ENCODE assay signal across 8 mouse cellular contexts in genomic region chr4:128957155-128957911, GRCm38 (mm10). TPM values are rescaled to one million over a fixed set of nuclear protein-coding genes. Genes with fewer than 3 reads are reported as not detected.
DNase-seq lines count a peak whose midpoint lies in the region; ATAC-seq and TF ChIP-seq lines count a peak whose summit lies in the region.

No protein-coding gene starts in this region.

- H3K4me1 ChIP-seq in embryonic facial prominence, embryonic 10.5 days = peaks cover 42% of the 10 kb centered on the region
- peaks cover 22% of the 10 kb centered on the region for H3K4me1 ChIP-seq in hindbrain, embryonic 16.5 days (ENCODE audit: control insufficient read depth, insufficient read depth, low read depth, low read length)
- H3K4me1 ChIP-seq in liver, embryonic 11.5 days (replicated peaks; ENCODE audit: control insufficient read depth, insufficient read depth, low read length) = peaks cover 4% of the 10 kb centered on the region; the same call in 1 of the 2 replicates
- peaks cover 13% of the 10 kb centered on the region for H3K4me1 ChIP-seq in neural tube, embryonic 12.5 days

- H3K4me2 ChIP-seq in hindbrain, embryonic 16.5 days (ENCODE audit: low read length) = no peak overlapping the region
- H3K4me2 ChIP-seq in liver, embryonic 11.5 days = no peak overlapping the region
- no peak overlapping the region for H3K4me2 ChIP-seq in neural tube, embryonic 12.5 days (replicated peaks)

- WGBS in embryonic facial prominence, embryonic 10.5 days = 54% methylated on average over 11 of the region's 11 CpGs
- 39% methylated on average over 11 of the region's 11 CpGs for WGBS in hindbrain, embryonic 16.5 days
- WGBS in liver, embryonic 11.5 days = 45% methylated on average over 11 of the region's 11 CpGs
- 44% methylated on average over 11 of the region's 11 CpGs for WGBS in neural tube, embryonic 12.5 days

- in situ Hi-C loops in Patski (cut with MboI; ENCODE audit: low pct_unique_long_range_greater_than_20kb) = loop anchor here (5.0 kb wide), 1 partner anchor 130 kb away; no protein-coding TSS in a partner anchor

- H3K9me3 ChIP-seq in embryonic facial prominence, embryonic 10.5 days = no peaks in the 10 kb centered on the region
- H3K9me3 ChIP-seq in hindbrain, embryonic 16.5 days (ENCODE audit: control insufficient read depth, low read length) = no peaks in the 10 kb centered on the region
- H3K9me3 ChIP-seq in liver, embryonic 11.5 days (ENCODE audit: control insufficient read depth, low read length) = no peaks in the 10 kb centered on the region
- H3K9me3 ChIP-seq in neural tube, embryonic 12.5 days = no peaks in the 10 kb centered on the region

- H3K27me3 ChIP-seq in Patski = no peaks in the 10 kb centered on the region
- peaks cover 30% of the 10 kb centered on the region for H3K27me3 ChIP-seq in embryonic facial prominence, embryonic 10.5 days (replicated peaks; ENCODE audit: low read depth, poor library complexity, severe bottlenecking)
- no peaks in the 10 kb centered on the region for H3K27me3 ChIP-seq in hindbrain, embryonic 16.5 days (replicated peaks; ENCODE audit: control insufficient read depth, insufficient read depth, low read length)
- peaks cover 27% of the 10 kb centered on the region for H3K27me3 ChIP-seq in liver, embryonic 11.5 days (replicated peaks; ENCODE audit: control insufficient read depth, insufficient read depth, low read length)
- no peaks in the 10 kb centered on the region; the same call in 1 of the 2 replicates for H3K27me3 ChIP-seq in neural tube, embryonic 12.5 days (replicated peaks)

- no peak overlapping the region for H3K27ac ChIP-seq in layer of hippocampus, adult 2 months
- peak overlapping the region; percentile 24; the same call in 1 of the 2 replicates for H3K27ac ChIP-seq in embryonic facial prominence, embryonic 10.5 days (replicated peaks)
- peak overlapping the region; percentile 5; the same call in 1 of the 2 replicates for H3K27ac ChIP-seq in hindbrain, embryonic 16.5 days (ENCODE audit: low read depth, low read length)
- no peak overlapping the region for H3K27ac ChIP-seq in liver, embryonic 11.5 days (ENCODE audit: low read depth, low read length)
- no peak overlapping the region for H3K27ac ChIP-seq in neural tube, embryonic 12.5 days

- no peak overlapping the region for H3K9ac ChIP-seq in hindbrain, embryonic 16.5 days (ENCODE audit: low read depth, low read length)
- H3K9ac ChIP-seq in liver, embryonic 11.5 days (ENCODE audit: low read depth, low read length) = no peak overlapping the region
- H3K9ac ChIP-seq in neural tube, embryonic 12.5 days = no peak overlapping the region

- peak; percentile 80 for TF ChIP-seq CTCF in layer of hippocampus, adult 2 months (conservative IDR thresholded peaks at IDR 0.05)
- TF ChIP-seq CTCF in Patski (IDR thresholded peaks at IDR 0.05) = no peak

- CTCF ChIA-PET in Patski (lab: Charles Lee) = interaction anchor here (0.6 to 1.6 kb wide), 3 partner anchors 32 to 126 kb away, joined by 3 to 11 read pairs (median 3); no protein-coding TSS in a partner anchor

- H3K4me3 ChIP-seq in layer of hippocampus, adult 2 months = no peak overlapping the region
- peak overlapping the region; percentile 19; the same call in 1 of the 2 replicates for H3K4me3 ChIP-seq in embryonic facial prominence, embryonic 10.5 days
- no peak overlapping the region for H3K4me3 ChIP-seq in hindbrain, embryonic 16.5 days (ENCODE audit: low read length)
- H3K4me3 ChIP-seq in liver, embryonic 11.5 days (ENCODE audit: low read depth, low read length) = no peak overlapping the region
- H3K4me3 ChIP-seq in neural tube, embryonic 12.5 days = no peak overlapping the region

- POLR2A ChIA-PET in Patski (lab: Charles Lee) = interaction anchor here (0.5 to 1.1 kb wide), 3 partner anchors 39 to 158 kb away, joined by 3 read pairs; no protein-coding TSS in a partner anchor

- ATAC-seq in Patski = peak; percentile 68
- ATAC-seq in hindbrain, embryonic 16.5 days = 0 out of 2 replicates have a peak, but pooled peaks have one; percentile 16
- 0 out of 2 replicates have a peak, but pooled peaks have one; percentile 40 for ATAC-seq in liver, embryonic 11.5 days (replicated peaks; ENCODE audit: low FRiP score)
- ATAC-seq in neural tube, embryonic 12.5 days (ENCODE audit: low FRiP score, low read depth) = peak; percentile 44; the same call in 1 of the 2 replicates

- DNase-seq in layer of hippocampus, adult 2 months (ENCODE audit: low spot score in 2 of 2) = peak in 1 of 2 experiments; percentile 47
- no peak for DNase-seq in layer of hippocampus, adult 9-10 months (ENCODE audit: low spot score)
- peak; percentile 70 for DNase-seq in Patski (ENCODE audit: low read depth, low spot score)
- peak; percentile 75 for DNase-seq in embryonic facial prominence, embryonic 10.5 days (ENCODE audit: low spot score)
- no peak for DNase-seq in liver, embryonic 11.5 days (ENCODE audit: low spot score)
- no peak for DNase-seq in urinary bladder, postnatal 10 days (ENCODE audit: low spot score)

- H3K36me3 ChIP-seq in embryonic facial prominence, embryonic 10.5 days (replicated peaks) = no peaks in the 10 kb centered on the region
- H3K36me3 ChIP-seq in hindbrain, embryonic 16.5 days (ENCODE audit: control insufficient read depth, insufficient read depth, low read length) = no peaks in the 10 kb centered on the region
- no peaks in the 10 kb centered on the region for H3K36me3 ChIP-seq in liver, embryonic 11.5 days (ENCODE audit: control insufficient read depth, insufficient read depth, low read length)
- no peaks in the 10 kb centered on the region for H3K36me3 ChIP-seq in neural tube, embryonic 12.5 days

RNA-seq across cellular contexts. Expression of gene Azin2, which starts 4.9 kb away (rescaled TPM):
- 10 to 100 TPM; 35.2 to 39.9 TPM for total RNA-seq in layer of hippocampus, adult 2 months (2021)
- 18.0 TPM for polyA plus RNA-seq in Patski (2021)
- polyA plus RNA-seq in embryonic facial prominence, embryonic 10.5 days (2016; fragmentation: Nextera tagmentation; extraction: Ambion mirVana) = 11.4 and 12.1 TPM in 2 replicates
- polyA plus RNA-seq in hindbrain, embryonic 16.5 days (2015; fragmentation: Nextera tagmentation; extraction: Ambion mirVana) = 23.0 and 23.3 TPM in 2 replicates
- 4.6 and 5.8 TPM in 2 replicates for polyA plus RNA-seq in liver, embryonic 11.5 days (2014; fragmentation: Nextera tagmentation; extraction: Ambion mirVana)
- 14.4 and 17.5 TPM in 2 replicates for polyA plus RNA-seq in neural tube, embryonic 12.5 days (2016; fragmentation: Nextera tagmentation; extraction: Ambion mirVana)

RNA-seq across cellular contexts. Expression of gene Ak2, which starts 34.4 kb away (rescaled TPM):
- total RNA-seq in layer of hippocampus, adult 2 months (2021) = 10 to 100 TPM; 26.1 to 29.1 TPM
- polyA plus RNA-seq in Patski (2021) = 64.2 TPM
- polyA plus RNA-seq in embryonic facial prominence, embryonic 10.5 days (2016; fragmentation: Nextera tagmentation; extraction: Ambion mirVana) = 219 and 224 TPM in 2 replicates
- 86.5 and 88.6 TPM in 2 replicates for polyA plus RNA-seq in hindbrain, embryonic 16.5 days (2015; fragmentation: Nextera tagmentation; extraction: Ambion mirVana)
- 235 and 256 TPM in 2 replicates for polyA plus RNA-seq in liver, embryonic 11.5 days (2014; fragmentation: Nextera tagmentation; extraction: Ambion mirVana)
- 124 and 127 TPM in 2 replicates for polyA plus RNA-seq in neural tube, embryonic 12.5 days (2016; fragmentation: Nextera tagmentation; extraction: Ambion mirVana)

Comparison
In these comparisons a context has a peak if more than half of its experiments do, and no peak if none do; other contexts are left out.
1. DNase-seq: peak in Patski (single experiment) and embryonic facial prominence, embryonic 10.5 days (single experiment); none in layer of hippocampus, adult 9-10 months (single experiment), liver, embryonic 11.5 days (single experiment) and urinary bladder, postnatal 10 days (single experiment).
2. H3K27ac ChIP-seq: peak in embryonic facial prominence, embryonic 10.5 days (single experiment) and hindbrain, embryonic 16.5 days (single experiment); none in layer of hippocampus, adult 2 months (single experiment), liver, embryonic 11.5 days (single experiment) and neural tube, embryonic 12.5 days (single experiment).
3. ATAC-seq: peak in every context shown above with its lines; median percentile 68 in Patski; 44 in neural tube, embryonic 12.5 days; 40 in liver, embryonic 11.5 days; 16 in hindbrain, embryonic 16.5 days.